Mouse (Mus musculus): ENCODE measurements around the gene Wfdc6a. TPM values are rescaled to one million over a fixed set of nuclear protein-coding genes. Genes with fewer than 3 reads are reported as not detected.

Gene Wfdc6a
- polyA plus RNA-seq, 1 experiment from 2014 or later: 0.29 TPM

- no peak overlapping the region for H3K4me3 ChIP-seq
- 22% methylated on average over 10 of the region's 10 CpGs for WGBS
- no peaks in the 10 kb centered on the region for H3K9me3 ChIP-seq (replicated peaks)
- no peaks in the 10 kb centered on the region for H3K4me1 ChIP-seq (replicated peaks)
- no peaks in the 10 kb centered on the region for H3K36me3 ChIP-seq
- no peak for ATAC-seq (ENCODE audit: insufficient number of reproducible peaks, low FRiP score)
- no peak overlapping the region for H3K4me2 ChIP-seq
- H3K9ac ChIP-seq: no peak overlapping the region
- no peak overlapping the region for H3K27ac ChIP-seq (ENCODE audit: poor library complexity, severe bottlenecking)
- peaks cover 10% of the 10 kb centered on the region; the same call in 1 of the 2 replicates for H3K27me3 ChIP-seq (replicated peaks)
These were observed 35.0 kb downstream of the Wfdc6a start for GRCm38 (mm10) chr2:164549963-164550894.

DNA sequence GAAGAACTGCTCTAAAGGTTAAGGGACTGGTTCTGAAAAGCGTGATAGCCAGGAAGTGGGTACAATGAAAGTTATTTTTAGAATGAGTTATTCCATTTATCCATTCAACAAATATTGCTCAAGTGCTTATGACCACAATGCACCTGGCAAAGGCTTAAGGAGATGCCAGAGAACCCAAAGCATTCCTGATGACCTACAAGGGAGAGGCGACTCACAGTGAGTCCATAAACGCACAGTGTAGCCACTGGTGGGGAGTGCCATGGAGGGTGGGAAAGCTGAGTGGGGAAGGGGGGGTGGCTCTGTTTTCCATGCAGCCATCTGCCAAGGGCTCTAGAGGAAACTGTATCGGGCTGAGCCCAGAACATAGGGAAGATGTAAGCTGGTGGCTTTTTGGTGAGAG is 35.9 kb downstream of the Wfdc6a start:
- no peak for ATAC-seq (ENCODE audit: insufficient number of reproducible peaks, low FRiP score)
- WGBS: 37% methylated on average over 4 of the region's 4 CpGs
- H3K36me3 ChIP-seq: no peaks in the 10 kb centered on the region
- no peaks in the 10 kb centered on the region for H3K9me3 ChIP-seq (replicated peaks)
- H3K27me3 ChIP-seq (replicated peaks): peaks cover 15% of the 10 kb centered on the region; the same call in 1 of the 2 replicates
- H3K4me3 ChIP-seq: no peak overlapping the region
- H3K4me1 ChIP-seq (replicated peaks): no peaks in the 10 kb centered on the region
- H3K9ac ChIP-seq: no peak overlapping the region
- H3K4me2 ChIP-seq: no peak overlapping the region
- no peak overlapping the region for H3K27ac ChIP-seq (ENCODE audit: poor library complexity, severe bottlenecking)

DNA sequence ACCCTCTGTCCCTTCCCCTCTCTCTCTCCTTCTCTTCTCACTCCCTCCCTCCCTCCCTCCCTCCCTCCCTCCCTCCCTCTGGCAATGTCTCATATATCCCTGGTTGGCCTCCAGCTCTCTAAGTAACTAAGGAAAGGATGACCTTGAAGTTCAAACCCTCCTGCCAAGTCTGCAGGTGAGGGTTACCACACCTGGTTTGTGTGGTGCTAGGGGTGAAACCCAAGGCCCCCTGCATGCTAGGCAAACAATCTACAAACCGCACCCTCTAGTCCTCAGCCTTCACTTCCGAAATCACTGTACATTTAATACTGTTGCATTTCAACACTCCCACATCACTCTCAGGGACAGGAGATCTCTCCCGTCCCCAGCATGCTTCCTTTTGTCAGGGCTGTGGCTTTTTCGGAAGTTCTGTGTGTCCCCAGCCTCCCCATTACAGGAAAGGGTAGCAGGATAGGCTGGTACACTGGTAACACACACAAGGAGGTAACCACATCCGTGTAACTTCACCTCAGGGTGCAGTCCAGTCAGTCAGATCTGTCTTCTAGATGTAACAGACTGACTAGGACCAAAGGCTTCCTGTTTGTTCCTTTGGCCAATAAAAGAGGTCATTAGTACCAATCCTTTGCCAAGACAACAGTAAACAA is 40.7 kb downstream of the Wfdc6a start:
- 0 out of 2 replicates have a peak, but pooled peaks cover 4% of the 10 kb centered on the region for H3K9me3 ChIP-seq (replicated peaks)
- no peaks in the 10 kb centered on the region for H3K4me1 ChIP-seq (replicated peaks)
- H3K9ac ChIP-seq: no peak overlapping the region
- H3K4me2 ChIP-seq: no peak overlapping the region
- 0 out of 2 replicates have a peak, but pooled peaks cover 12% of the 10 kb centered on the region for H3K27me3 ChIP-seq (replicated peaks)
- 40% methylated on average over 5 of the region's 5 CpGs for WGBS
- no peak overlapping the region for H3K27ac ChIP-seq (ENCODE audit: poor library complexity, severe bottlenecking)
- no peaks in the 10 kb centered on the region for H3K36me3 ChIP-seq
- no peak for ATAC-seq (ENCODE audit: insufficient number of reproducible peaks, low FRiP score)
- no peak overlapping the region for H3K4me3 ChIP-seq

GRCm38 (mm10) chr2:164543745-164544144 is 41.5 kb downstream of the Wfdc6a start:
- no peak for ATAC-seq (ENCODE audit: insufficient number of reproducible peaks, low FRiP score)
- H3K4me1 ChIP-seq (replicated peaks): no peaks in the 10 kb centered on the region
- H3K36me3 ChIP-seq: no peaks in the 10 kb centered on the region
- 0 out of 2 replicates have a peak, but pooled peaks cover 4% of the 10 kb centered on the region for H3K9me3 ChIP-seq (replicated peaks)
- H3K27ac ChIP-seq (ENCODE audit: poor library complexity, severe bottlenecking): no peak overlapping the region
- no peak overlapping the region for H3K9ac ChIP-seq
- H3K27me3 ChIP-seq (replicated peaks): peaks cover 12% of the 10 kb centered on the region; the same call in 1 of the 2 replicates
- H3K4me2 ChIP-seq: no peak overlapping the region
- WGBS: 62% methylated on average over 2 of the region's 2 CpGs
- H3K4me3 ChIP-seq: no peak overlapping the region

- Histone ChIP-seq H3K4me2 (no peak overlapping the region), H3K4me1 (replicated peaks) (no peaks in the 10 kb centered on the region), H3K27ac (ENCODE audit: poor library complexity, severe bottlenecking) (no peak overlapping the region), H3K9me3 (replicated peaks) (0 out of 2 replicates have a peak, but pooled peaks cover 4% of the 10 kb centered on the region), H3K9ac (no peak overlapping the region), H3K4me3 (no peak overlapping the region), H3K27me3 (replicated peaks) (peaks cover 12% of the 10 kb centered on the region; the same call in 1 of the 2 replicates), H3K36me3 (no peaks in the 10 kb centered on the region)
- no peak for ATAC-seq (ENCODE audit: insufficient number of reproducible peaks, low FRiP score)
- 80% methylated on average over 7 of the region's 7 CpGs for WGBS
These were observed 42.6 kb downstream of the Wfdc6a start for GRCm38 (mm10) chr2:164542598-164542997.

- WGBS: 66% methylated on average over 5 of the region's 5 CpGs
- no peak for ATAC-seq (ENCODE audit: insufficient number of reproducible peaks, low FRiP score)
These were observed 43.1 kb downstream of the Wfdc6a start for GRCm38 (mm10) chr2:164542132-164542531.

DNA sequence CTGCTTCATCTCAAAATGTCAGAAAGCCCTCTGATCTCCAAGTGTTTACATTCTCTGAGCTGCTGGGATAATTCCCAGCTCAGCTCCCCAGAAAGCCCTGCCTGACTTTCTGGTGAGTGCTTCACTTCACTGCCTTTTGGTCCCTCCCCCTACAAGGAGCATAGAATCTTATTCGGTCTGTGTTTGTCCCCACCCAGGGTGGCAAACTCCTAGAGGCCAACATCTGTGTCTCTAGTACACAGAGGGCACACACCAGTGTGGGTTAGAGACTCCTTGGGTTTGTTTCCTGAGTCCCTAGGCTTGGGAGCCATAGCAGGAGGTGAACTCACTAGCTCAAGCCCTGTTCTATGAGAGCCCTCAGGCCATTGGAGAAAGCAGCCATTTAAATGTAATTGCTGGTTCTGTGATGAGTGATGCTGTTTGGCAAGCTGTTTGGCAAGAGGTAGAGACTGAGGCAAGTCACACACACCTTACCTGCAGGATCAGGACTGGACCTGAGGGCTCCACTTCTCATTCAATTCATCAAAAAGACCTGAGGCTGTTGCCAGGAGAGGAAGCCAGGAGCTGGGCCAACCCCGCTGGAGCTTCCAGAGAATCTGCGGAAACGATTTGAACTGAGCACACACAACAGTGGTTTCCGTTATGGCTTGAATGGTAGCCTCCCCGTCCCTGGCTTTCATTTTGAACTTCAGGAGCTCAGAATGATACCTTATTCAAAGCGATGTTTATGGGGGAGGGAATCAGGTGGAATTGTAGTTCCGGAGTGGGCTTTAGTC is 44.4 kb downstream of the Wfdc6a start:
- Histone ChIP-seq H3K4me3 (no peak overlapping the region), H3K9ac (no peak overlapping the region), H3K9me3 (replicated peaks) (0 out of 2 replicates have a peak, but pooled peaks cover 4% of the 10 kb centered on the region), H3K36me3 (no peaks in the 10 kb centered on the region), H3K4me1 (replicated peaks) (no peaks in the 10 kb centered on the region), H3K27ac (ENCODE audit: poor library complexity, severe bottlenecking) (no peak overlapping the region), H3K27me3 (replicated peaks) (peaks cover 8% of the 10 kb centered on the region; the same call in 1 of the 2 replicates), H3K4me2 (no peak overlapping the region; the same call in 1 of the 2 replicates)
- ATAC-seq (ENCODE audit: insufficient number of reproducible peaks, low FRiP score): no peak
- 38% methylated on average over 8 of the region's 8 CpGs for WGBS

More at GRCm38 (mm10) chr2:164542132-164542531, 43.1 kb downstream of the Wfdc6a start:
- Histone ChIP-seq H3K4me3 (no peak overlapping the region), H3K27me3 (replicated peaks) (peaks cover 9% of the 10 kb centered on the region; the same call in 1 of the 2 replicates), H3K36me3 (no peaks in the 10 kb centered on the region), H3K9ac (no peak overlapping the region), H3K27ac (ENCODE audit: poor library complexity, severe bottlenecking) (no peak overlapping the region), H3K4me1 (replicated peaks) (no peaks in the 10 kb centered on the region), H3K9me3 (replicated peaks) (0 out of 2 replicates have a peak, but pooled peaks cover 4% of the 10 kb centered on the region), H3K4me2 (no peak overlapping the region)

DNA sequence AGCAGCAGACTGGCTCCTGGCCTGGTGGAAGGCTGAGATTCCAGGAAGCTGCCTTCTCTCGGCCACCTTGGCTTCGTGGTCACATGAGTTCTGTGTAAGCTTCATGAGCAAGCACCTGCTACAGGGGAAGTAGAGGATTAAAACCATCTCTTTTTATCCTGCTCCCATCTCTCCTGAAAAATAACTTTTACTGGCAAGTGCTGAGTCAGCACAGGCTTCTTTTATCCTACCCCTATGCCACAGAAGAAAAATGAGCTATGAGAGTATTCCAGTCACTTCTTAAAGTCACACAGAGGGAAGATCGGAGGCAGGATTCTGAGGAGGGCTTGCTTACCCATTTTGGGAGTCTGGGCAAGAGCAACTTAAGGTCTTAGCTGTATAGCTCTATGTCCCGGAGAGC is 48.2 kb downstream of the Wfdc6a start:
- Histone ChIP-seq H3K9me3 (replicated peaks) (no peaks in the 10 kb centered on the region), H3K4me3 (no peak overlapping the region), H3K36me3 (no peaks in the 10 kb centered on the region), H3K4me1 (replicated peaks) (no peaks in the 10 kb centered on the region), H3K4me2 (no peak overlapping the region), H3K27ac (ENCODE audit: poor library complexity, severe bottlenecking) (no peak overlapping the region), H3K27me3 (replicated peaks) (no peaks in the 10 kb centered on the region; the same call in 1 of the 2 replicates), H3K9ac (no peak overlapping the region)
- 63% methylated on average over 4 of the region's 4 CpGs for WGBS
- no peak for ATAC-seq (ENCODE audit: insufficient number of reproducible peaks, low FRiP score)

DNA sequence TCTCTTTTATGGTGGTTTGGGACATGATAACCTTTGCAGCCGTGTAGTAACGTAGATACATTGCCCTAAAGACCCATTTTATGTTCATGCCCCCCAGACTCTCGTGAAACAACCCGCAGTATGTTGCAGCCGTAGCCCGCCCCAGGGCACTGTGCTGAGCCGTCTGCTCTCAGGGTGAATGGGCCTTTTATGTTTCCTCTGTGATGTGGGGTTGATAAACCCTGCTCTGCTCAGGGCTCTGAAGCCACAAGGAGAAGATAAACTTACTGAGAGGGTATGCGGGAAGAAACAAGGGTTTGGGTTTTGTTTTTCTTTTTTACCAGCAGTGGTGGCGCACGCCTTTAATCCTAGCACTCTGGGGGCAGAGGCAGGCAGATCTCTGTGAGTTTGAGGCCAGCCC is 50.9 kb downstream of the Wfdc6a start:
- no peak for ATAC-seq (ENCODE audit: insufficient number of reproducible peaks, low FRiP score)
- no peak overlapping the region for H3K4me2 ChIP-seq
- no peak overlapping the region for H3K9ac ChIP-seq
- H3K27ac ChIP-seq (ENCODE audit: poor library complexity, severe bottlenecking): no peak overlapping the region
- H3K4me1 ChIP-seq (replicated peaks): no peaks in the 10 kb centered on the region
- H3K4me3 ChIP-seq: no peak overlapping the region
- H3K27me3 ChIP-seq (replicated peaks): peaks cover 5% of the 10 kb centered on the region; the same call in 1 of the 2 replicates
- no peaks in the 10 kb centered on the region for H3K36me3 ChIP-seq
- 68% methylated on average over 10 of the region's 10 CpGs for WGBS
- H3K9me3 ChIP-seq (replicated peaks): no peaks in the 10 kb centered on the region

- Histone ChIP-seq H3K27me3 (replicated peaks) (peaks cover 5% of the 10 kb centered on the region; the same call in 1 of the 2 replicates), H3K4me3 (no peak overlapping the region), H3K9me3 (replicated peaks) (peaks cover 6% of the 10 kb centered on the region), H3K4me2 (no peak overlapping the region), H3K9ac (no peak overlapping the region), H3K4me1 (replicated peaks) (no peaks in the 10 kb centered on the region), H3K27ac (ENCODE audit: poor library complexity, severe bottlenecking) (no peak overlapping the region), H3K36me3 (no peaks in the 10 kb centered on the region)
- under 1% methylated on average over 3 of the region's 3 CpGs for WGBS
- ATAC-seq (ENCODE audit: insufficient number of reproducible peaks, low FRiP score): no peak
These were observed 54.1 kb downstream of the Wfdc6a start for GRCm38 (mm10) chr2:164531169-164531568.
